Mouse (Mus musculus): ENCODE results near the gene Il2. TPM values are rescaled to one million over a fixed set of nuclear protein-coding genes. Genes with fewer than 3 reads are reported as not detected.

Gene Il2
- polyA plus RNA-seq, 1 experiment from 2014 or later = 0.18 TPM

- no peak overlapping the region for H3K4me3 ChIP-seq
- no peaks in the 10 kb centered on the region for H3K36me3 ChIP-seq
- no peak for DNase-seq (ENCODE audit: low spot score)
- no peak overlapping the region for H3K27ac ChIP-seq
- H3K27me3 ChIP-seq (ENCODE audit: low read depth, poor library complexity, severe bottlenecking) = no peaks in the 10 kb centered on the region
- WGBS = 89% methylated on average over 2 of the region's 2 CpGs
- no peaks in the 10 kb centered on the region for H3K9me3 ChIP-seq (replicated peaks)
- peaks cover 5% of the 10 kb centered on the region for H3K4me1 ChIP-seq
Observed at GRCm38 (mm10) chr3:37141827-37142226, 16.1 kb upstream of the Il2 start.

GRCm38 (mm10) chr3:37140168-37140906 lies 14.6 kb upstream of the Il2 start:
- WGBS = 94% methylated on average over 6 of the region's 6 CpGs

GRCm38 (mm10) chr3:37139192-37139591 lies 13.4 kb upstream of the Il2 start:
- Histone ChIP-seq H3K27ac (no peak overlapping the region), H3K27me3 (ENCODE audit: low read depth, poor library complexity, severe bottlenecking) (no peaks in the 10 kb centered on the region), H3K9me3 (replicated peaks) (no peaks in the 10 kb centered on the region), H3K36me3 (no peaks in the 10 kb centered on the region), H3K4me1 (no peaks in the 10 kb centered on the region), H3K4me3 (no peak overlapping the region)
- WGBS = 83% methylated on average over 3 of the region's 3 CpGs
- no peak for DNase-seq (ENCODE audit: low spot score)

More at GRCm38 (mm10) chr3:37140168-37140906, 14.6 kb upstream of the Il2 start:
- no peaks in the 10 kb centered on the region for H3K36me3 ChIP-seq
- no peak overlapping the region for H3K27ac ChIP-seq
- DNase-seq (ENCODE audit: low spot score) = no peak
- no peaks in the 10 kb centered on the region for H3K27me3 ChIP-seq (ENCODE audit: low read depth, poor library complexity, severe bottlenecking)
- no peaks in the 10 kb centered on the region for H3K4me1 ChIP-seq
- H3K9me3 ChIP-seq (replicated peaks) = no peaks in the 10 kb centered on the region
- H3K4me3 ChIP-seq = no peak overlapping the region

- no peak for DNase-seq (ENCODE audit: low spot score)
- Histone ChIP-seq H3K4me3 (no peak overlapping the region), H3K27me3 (ENCODE audit: low read depth, poor library complexity, severe bottlenecking) (no peaks in the 10 kb centered on the region), H3K4me1 (no peaks in the 10 kb centered on the region), H3K9me3 (replicated peaks) (no peaks in the 10 kb centered on the region), H3K27ac (no peak overlapping the region), H3K36me3 (no peaks in the 10 kb centered on the region)
- 80% methylated on average over 4 of the region's 4 CpGs for WGBS
Observed at GRCm38 (mm10) chr3:37137231-37137630, 11.5 kb upstream of the Il2 start.

GRCm38 (mm10) chr3:37129063-37129462 lies 3.3 kb upstream of the Il2 start:
- DNase-seq (ENCODE audit: low spot score) = no peak
- no peaks in the 10 kb centered on the region for H3K9me3 ChIP-seq (replicated peaks)
- WGBS = 51% methylated on average over 2 of the region's 2 CpGs
- H3K4me1 ChIP-seq = no peaks in the 10 kb centered on the region
- no peak overlapping the region for H3K27ac ChIP-seq
- H3K4me3 ChIP-seq = no peak overlapping the region
- H3K27me3 ChIP-seq (ENCODE audit: low read depth, poor library complexity, severe bottlenecking) = no peaks in the 10 kb centered on the region
- H3K36me3 ChIP-seq = no peaks in the 10 kb centered on the region

- H3K9me3 ChIP-seq (replicated peaks) = no peaks in the 10 kb centered on the region
- no peaks in the 10 kb centered on the region for H3K27me3 ChIP-seq (ENCODE audit: low read depth, poor library complexity, severe bottlenecking)
- no peak overlapping the region for H3K27ac ChIP-seq
- DNase-seq (ENCODE audit: low spot score) = no peak
- no peaks in the 10 kb centered on the region for H3K36me3 ChIP-seq
- H3K4me3 ChIP-seq = no peak overlapping the region
- H3K4me1 ChIP-seq = no peaks in the 10 kb centered on the region
- 70% methylated on average over 4 of the region's 4 CpGs for WGBS
Observed at GRCm38 (mm10) chr3:37128269-37128668, 2.5 kb upstream of the Il2 start.

GRCm38 (mm10) chr3:37126162-37126561 lies 403 bp upstream of the Il2 start:
- 83% methylated on average over 4 of the region's 4 CpGs for WGBS

GRCm38 (mm10) chr3:37090721-37091120 lies 35.0 kb downstream of the Il2 start:
- no peak for DNase-seq (ENCODE audit: low spot score)
- Histone ChIP-seq H3K4me3 (no peak overlapping the region), H3K27ac (no peak overlapping the region), H3K27me3 (ENCODE audit: low read depth, poor library complexity, severe bottlenecking) (no peaks in the 10 kb centered on the region), H3K4me1 (no peaks in the 10 kb centered on the region), H3K9me3 (replicated peaks) (no peaks in the 10 kb centered on the region), H3K36me3 (no peaks in the 10 kb centered on the region)

More at GRCm38 (mm10) chr3:37126162-37126561, 403 bp upstream of the Il2 start:
- DNase-seq (ENCODE audit: low spot score) = no peak
- Histone ChIP-seq H3K36me3 (no peaks in the 10 kb centered on the region), H3K27me3 (ENCODE audit: low read depth, poor library complexity, severe bottlenecking) (no peaks in the 10 kb centered on the region), H3K27ac (no peak overlapping the region), H3K9me3 (replicated peaks) (no peaks in the 10 kb centered on the region), H3K4me3 (no peak overlapping the region), H3K4me1 (no peaks in the 10 kb centered on the region)

- Histone ChIP-seq H3K27ac (no peak overlapping the region), H3K4me3 (no peak overlapping the region), H3K27me3 (ENCODE audit: low read depth, poor library complexity, severe bottlenecking) (no peaks in the 10 kb centered on the region), H3K9me3 (replicated peaks) (no peaks in the 10 kb centered on the region), H3K36me3 (no peaks in the 10 kb centered on the region), H3K4me1 (no peaks in the 10 kb centered on the region)
- no peak for DNase-seq (ENCODE audit: low spot score)
- 81% methylated on average over 4 of the region's 4 CpGs for WGBS
Observed at GRCm38 (mm10) chr3:37084860-37085259, 40.9 kb downstream of the Il2 start.

- Histone ChIP-seq H3K9me3 (replicated peaks) (no peaks in the 10 kb centered on the region), H3K4me1 (no peaks in the 10 kb centered on the region), H3K36me3 (no peaks in the 10 kb centered on the region), H3K27ac (no peak overlapping the region), H3K27me3 (ENCODE audit: low read depth, poor library complexity, severe bottlenecking) (no peaks in the 10 kb centered on the region), H3K4me3 (no peak overlapping the region)
- DNase-seq (ENCODE audit: low spot score) = no peak
Observed at GRCm38 (mm10) chr3:37073211-37073610, 52.5 kb downstream of the Il2 start.

Other genes with a start within 250 kb of the Il2 start
- 0.65 and 1.1 TPM in 2 replicates for gene Adad1, start 62.4 kb downstream of the Il2 start, polyA plus RNA-seq (2016; fragmentation: Nextera tagmentation; extraction: Ambion mirVana)
- not detected in 2 replicates for gene Il21, start 106.7 kb upstream of the Il2 start, polyA plus RNA-seq (2016; fragmentation: Nextera tagmentation; extraction: Ambion mirVana)
- 9.4 and 9.6 TPM in 2 replicates for gene Bbs12, start 186.6 kb upstream of the Il2 start, polyA plus RNA-seq (2016; fragmentation: Nextera tagmentation; extraction: Ambion mirVana)
- 1.6 and 3.2 TPM in 2 replicates for gene Cetn4, start 186.7 kb upstream of the Il2 start, polyA plus RNA-seq (2016; fragmentation: Nextera tagmentation; extraction: Ambion mirVana)
- gene Fgf2, start 222.4 kb upstream of the Il2 start, polyA plus RNA-seq (2016; fragmentation: Nextera tagmentation; extraction: Ambion mirVana) = 0.64 and 0.98 TPM in 2 replicates

Data from limb, embryonic 10.5 days (tissue).